Mouse (Mus musculus) lung, postnatal 0 days (tissue): Measurements from ENCODE around the gene Mob4. TPM values are rescaled to one million over a fixed set of nuclear protein-coding genes. Genes with fewer than 3 reads are reported as not detected.

Source experiments
- ATAC-seq: fragments of 200-750 bp; cut with Nextera tagmentation; 2 replicates; pipeline ENCODE4 v1.8.0; 2017; ENCODE audit warnings: moderate library complexity
- DNase-seq: peaks from one replicate; pipeline ENCODE4 v3.0.0-alpha.2; 2016; ENCODE audit warnings: low spot score
- H3K27ac ChIP-seq: fragments of 300-500 bp; sonication (generic); 2 replicates; pipeline ENCODE4 v1.5.1; 2014; ENCODE audit warnings: antibody characterized with exemption, mild to moderate bottlenecking, low read length, mixed read lengths
- H3K27me3 ChIP-seq: fragments of 300-500 bp; sonication (generic); replicated peaks from 2 replicates; pipeline ENCODE4 v1.6.1; 2014; ENCODE audit warnings: low read length, mixed read lengths; ENCODE audit not compliant: insufficient read depth
- H3K36me3 ChIP-seq: fragments of 300-500 bp; sonication (generic); 2 replicates; pipeline ENCODE4 v1.6.1; 2014; ENCODE audit warnings: low read length, mixed read lengths; ENCODE audit not compliant: insufficient read depth
- H3K4me1 ChIP-seq: fragments of 300-500 bp; sonication (generic); 2 replicates; pipeline ENCODE4 v1.6.1; 2014; ENCODE audit warnings: antibody characterized with exemption, low read depth, low read length, mixed read lengths; ENCODE audit not compliant: insufficient read depth
- H3K4me2 ChIP-seq: fragments of 300-500 bp; sonication (generic); replicated peaks from 2 replicates; pipeline ENCODE4 v1.6.1; 2014; ENCODE audit warnings: low read depth, mild to moderate bottlenecking, low read length, moderate library complexity, mixed read lengths
- H3K4me3 ChIP-seq: fragments of 300-500 bp; sonication (generic); 2 replicates; pipeline ENCODE4 v1.5.1; 2014; ENCODE audit warnings: low read depth, low read length
- H3K9ac ChIP-seq: fragments of 300-500 bp; sonication (generic); replicated peaks from 2 replicates; pipeline ENCODE4 v1.6.1; 2014; ENCODE audit warnings: low read depth, mild to moderate bottlenecking
- H3K9me3 ChIP-seq: fragments of 300-500 bp; sonication (generic); 2 replicates; pipeline ENCODE4 v1.6.1; 2016; ENCODE audit warnings: low read length, mixed read lengths
- CTCF ChIP-seq: IDR thresholded peaks from 2 replicates; pipeline ENCODE4 v1.5.1; 2016; ENCODE audit warnings: antibody characterized with exemption, mild to moderate bottlenecking
- EP300 ChIP-seq: IDR thresholded peaks from 2 replicates; pipeline ENCODE4 v1.6.1; 2016; ENCODE audit warnings: antibody characterized with exemption, mild to moderate bottlenecking, control low read depth
- WGBS: fragments of 180-500 bp; shearing (Covaris S2); extraction: QIAGEN DNeasy Blood & Tissue Kit; methylation state at CpG from one replicate; pipeline ENCODE4 v1.1.7; 2014; 5-methylcytosine and 5-hydroxymethylcytosine counted together
- polyA plus RNA-seq: library from polyadenylated mRNA; unstranded; fragments of >200 nt; fragmentation: Nextera tagmentation; extraction: Ambion mirVana; gene quantifications from 2 replicates; pipeline ENCODE4 v1.2.1, GENCODE M21; 2015

The Mob4 gene
- polyA plus RNA-seq, 1 experiment from 2014 or later: 109 TPM

GRCm38 (mm10) chr1:55186592-55187210 lies 55.7 kb downstream of the Mob4 start:
- Histone ChIP-seq H3K9me3 (no peaks in the 10 kb centered on the region), H3K36me3 (no peaks in the 10 kb centered on the region), H3K4me3 (no peak overlapping the region), H3K27ac (no peak overlapping the region), H3K27me3 (no peaks in the 10 kb centered on the region), H3K4me2 (no peak overlapping the region), H3K9ac (no peak overlapping the region), H3K4me1 (no peaks in the 10 kb centered on the region)
- ATAC-seq: no peak
- 33% methylated on average over 11 of the region's 11 CpGs for WGBS
- no peak for DNase-seq
- no peak for TF ChIP-seq EP300
- TF ChIP-seq CTCF: no peak

GRCm38 (mm10) chr1:55192015-55192414 lies 61.0 kb downstream of the Mob4 start:
- no peaks in the 10 kb centered on the region for H3K9me3 ChIP-seq
- 0 out of 2 replicates have a peak overlapping the region, but pooled peaks have one; percentile 23 for H3K9ac ChIP-seq
- TF ChIP-seq CTCF: no peak
- 0 out of 2 replicates have a peak, but pooled peaks have one; percentile 12 for TF ChIP-seq EP300
- H3K27ac ChIP-seq: peak overlapping the region; percentile 11; the same call in 1 of the 2 replicates
- H3K27me3 ChIP-seq: no peaks in the 10 kb centered on the region
- WGBS: 11% methylated on average over 8 of the region's 8 CpGs
- DNase-seq (peak; percentile 71), ATAC-seq (peak; percentile 74)
- peaks cover 3% of the 10 kb centered on the region; the same call in 1 of the 2 replicates for H3K4me1 ChIP-seq
- peak overlapping the region; percentile 42; the same call in 1 of the 2 replicates for H3K4me2 ChIP-seq
- H3K36me3 ChIP-seq: no peaks in the 10 kb centered on the region
- H3K4me3 ChIP-seq: 0 out of 2 replicates have a peak overlapping the region, but pooled peaks have one; percentile 0

DNA sequence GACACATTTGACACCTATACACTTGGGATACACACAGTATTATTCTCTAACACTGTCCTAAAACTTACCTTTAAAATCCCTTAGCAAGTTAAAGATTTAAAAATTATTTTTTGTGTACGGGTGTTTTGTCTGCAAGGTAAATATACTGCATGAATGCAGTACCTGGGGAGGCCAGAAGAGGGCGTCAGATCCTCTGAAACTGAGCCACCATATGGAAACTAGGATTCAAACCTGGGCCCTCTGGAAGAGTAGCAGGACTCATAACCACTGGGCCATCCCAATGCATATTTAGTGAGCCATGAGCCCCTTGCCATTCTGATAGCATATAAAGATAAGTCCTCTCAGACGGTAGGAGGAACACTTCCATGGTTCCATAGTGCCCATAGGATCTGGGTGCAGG lies 61.8 kb downstream of the Mob4 start:
- Histone ChIP-seq H3K9me3 (no peaks in the 10 kb centered on the region), H3K27me3 (no peaks in the 10 kb centered on the region), H3K4me1 (peaks cover 3% of the 10 kb centered on the region; the same call in 1 of the 2 replicates), H3K4me2 (no peak overlapping the region), H3K4me3 (no peak overlapping the region), H3K36me3 (no peaks in the 10 kb centered on the region), H3K9ac (no peak overlapping the region), H3K27ac (peak overlapping the region; percentile 11)
- WGBS: 39% methylated on average over 3 of the region's 3 CpGs
- no peak for ATAC-seq
- TF ChIP-seq EP300: no peak
- TF ChIP-seq CTCF: peak; percentile 72
- peak; percentile 39 for DNase-seq

- Histone ChIP-seq H3K27me3 (no peaks in the 10 kb centered on the region), H3K4me1 (peaks cover 3% of the 10 kb centered on the region; the same call in 1 of the 2 replicates), H3K4me2 (no peak overlapping the region), H3K9ac (no peak overlapping the region), H3K36me3 (no peaks in the 10 kb centered on the region), H3K4me3 (no peak overlapping the region), H3K9me3 (no peaks in the 10 kb centered on the region), H3K27ac (peak overlapping the region; percentile 11; the same call in 1 of the 2 replicates)
- ATAC-seq: peak; percentile 87
- 15% methylated on average over 2 of the region's 2 CpGs for WGBS
- peak; percentile 79 for DNase-seq
- TF ChIP-seq CTCF (no peak), EP300 (no peak)
Measured at GRCm38 (mm10) chr1:55193316-55193715, 62.3 kb downstream of the Mob4 start.

- no peak overlapping the region for H3K27ac ChIP-seq
- WGBS: 75% methylated on average over 18 of the region's 19 CpGs
- H3K36me3 ChIP-seq: no peaks in the 10 kb centered on the region
- H3K9ac ChIP-seq: no peak overlapping the region
- TF ChIP-seq EP300 (no peak), CTCF (no peak)
- no peak overlapping the region for H3K4me3 ChIP-seq
- no peak for DNase-seq
- no peaks in the 10 kb centered on the region for H3K9me3 ChIP-seq
- no peak overlapping the region for H3K4me2 ChIP-seq
- peaks cover 3% of the 10 kb centered on the region; the same call in 1 of the 2 replicates for H3K4me1 ChIP-seq
- no peak for ATAC-seq
- H3K27me3 ChIP-seq: no peaks in the 10 kb centered on the region
Measured at GRCm38 (mm10) chr1:55194064-55194915, 63.3 kb downstream of the Mob4 start.

- H3K9ac ChIP-seq: no peak overlapping the region
- no peaks in the 10 kb centered on the region for H3K27me3 ChIP-seq
- H3K9me3 ChIP-seq: no peaks in the 10 kb centered on the region
- H3K4me2 ChIP-seq: no peak overlapping the region
- TF ChIP-seq EP300 (no peak), CTCF (no peak)
- WGBS: 75% methylated on average over 4 of the region's 4 CpGs
- peaks cover 3% of the 10 kb centered on the region; the same call in 1 of the 2 replicates for H3K4me1 ChIP-seq
- no peak for ATAC-seq
- no peak for DNase-seq
- no peak overlapping the region for H3K27ac ChIP-seq
- H3K36me3 ChIP-seq: no peaks in the 10 kb centered on the region
- no peak overlapping the region for H3K4me3 ChIP-seq
Measured at GRCm38 (mm10) chr1:55195021-55195420, 64.0 kb downstream of the Mob4 start.
